Mouse (Mus musculus) cerebellum, adult (tissue): ENCODE data around the gene Dpysl5.
"Not testable (repeated sequence)": the region's sequence is repeated elsewhere in the genome, so short reads cannot be mapped to it uniquely, and the experiment has no call there.

ENCODE experiments used
- ATAC-seq: cut with Nextera tagmentation; 2 replicates; pipeline ENCODE4 v1.9.2; 2017; ENCODE audit warnings: mild to moderate bottlenecking, moderate library complexity, mixed read lengths; ENCODE audit not compliant: insufficient number of reproducible peaks, low FRiP score, low TSS enrichment

The Dpysl5 gene

DNA sequence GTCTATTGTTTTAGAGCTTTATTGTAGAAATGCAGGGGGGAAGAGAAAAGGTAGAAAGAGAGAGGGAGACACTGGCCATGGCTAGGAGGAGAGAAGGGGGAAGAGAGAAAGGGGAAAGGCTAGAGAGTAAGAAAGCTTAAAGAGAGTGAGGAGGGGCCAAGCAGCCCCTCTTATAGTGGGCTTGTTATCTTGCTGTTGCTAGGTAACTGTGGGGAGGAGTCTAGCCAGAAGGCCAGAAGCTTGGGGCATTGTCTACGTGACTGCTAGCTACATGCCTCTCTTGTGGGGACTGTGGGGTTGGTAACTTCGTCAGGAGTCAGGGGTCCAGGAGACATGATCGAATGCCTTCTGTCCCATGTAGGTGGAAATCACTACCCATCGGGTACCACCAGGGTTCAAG is 10.0 kb upstream of the Dpysl5 start:
- not testable (repeated sequence) for ATAC-seq

DNA sequence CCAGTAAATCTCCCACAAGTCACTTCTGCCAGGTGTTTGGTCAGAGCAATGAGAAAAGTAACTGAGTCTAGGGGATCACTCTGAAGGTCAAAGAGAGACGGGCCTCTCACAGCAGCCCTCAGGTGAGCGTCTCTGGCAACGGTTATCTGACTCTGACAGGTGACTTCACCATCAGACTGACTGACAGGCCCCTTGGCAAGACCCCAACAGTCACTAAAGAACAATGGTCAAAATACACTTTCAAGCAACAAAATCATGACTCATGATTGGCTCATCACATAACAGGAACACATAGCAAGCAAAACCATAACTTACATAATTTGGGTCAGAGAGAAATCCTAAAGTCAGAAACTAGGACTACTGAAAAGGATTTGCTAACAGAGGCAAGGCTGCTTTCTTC is 9.5 kb upstream of the Dpysl5 start:
- no peak for ATAC-seq

DNA sequence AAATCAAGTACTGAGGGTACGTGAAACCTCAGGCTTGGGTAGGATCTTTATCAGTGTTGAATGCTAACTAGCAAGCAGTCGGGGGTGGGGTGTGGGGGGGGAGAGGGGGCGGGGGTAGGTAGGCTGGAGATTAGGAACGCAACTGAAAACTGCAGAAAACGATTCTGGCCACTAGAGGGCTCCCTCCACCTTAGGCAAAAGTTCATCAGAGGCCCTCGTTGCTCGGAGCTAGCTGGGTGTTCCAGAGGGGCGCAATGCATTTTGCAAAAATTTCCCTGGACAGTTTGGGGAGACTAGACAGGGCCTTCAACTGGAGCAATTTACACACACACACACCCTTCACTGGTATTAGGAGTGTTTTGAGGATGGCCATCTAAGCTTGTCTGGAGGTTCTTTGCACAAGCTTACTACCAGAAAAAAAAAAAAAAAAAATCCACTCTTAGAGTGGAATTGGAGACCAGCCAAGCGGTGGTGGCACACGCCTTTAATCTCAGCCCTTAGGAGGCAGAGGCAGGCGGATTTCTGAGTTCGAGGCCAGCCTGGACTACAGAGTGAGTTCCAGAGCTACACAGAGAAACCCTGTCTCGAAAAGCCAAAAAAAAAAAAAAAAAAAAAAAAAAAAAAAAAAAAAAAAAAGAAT is 1.5 kb upstream of the Dpysl5 start:
- ATAC-seq: no peak

DNA sequence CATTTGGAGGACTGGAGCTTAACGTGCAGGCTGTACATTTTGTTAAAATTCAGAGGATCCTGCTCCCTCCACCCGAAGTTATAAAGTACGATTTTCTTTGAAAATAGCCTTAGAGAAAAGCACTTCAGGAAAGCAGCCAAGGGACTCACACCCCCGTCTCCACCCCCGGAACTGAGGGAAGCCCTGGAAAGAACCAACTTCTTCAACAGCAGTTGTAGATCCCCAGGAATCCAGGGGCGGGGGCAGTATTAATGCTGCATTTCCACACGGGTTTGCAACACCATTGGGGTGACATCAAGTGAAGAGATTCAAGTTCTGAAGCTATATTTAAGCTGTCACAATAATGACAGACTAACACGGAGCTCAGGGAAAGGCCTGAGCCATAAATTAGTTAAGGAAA is 878 bp upstream of the Dpysl5 start:
- no peak for ATAC-seq

DNA sequence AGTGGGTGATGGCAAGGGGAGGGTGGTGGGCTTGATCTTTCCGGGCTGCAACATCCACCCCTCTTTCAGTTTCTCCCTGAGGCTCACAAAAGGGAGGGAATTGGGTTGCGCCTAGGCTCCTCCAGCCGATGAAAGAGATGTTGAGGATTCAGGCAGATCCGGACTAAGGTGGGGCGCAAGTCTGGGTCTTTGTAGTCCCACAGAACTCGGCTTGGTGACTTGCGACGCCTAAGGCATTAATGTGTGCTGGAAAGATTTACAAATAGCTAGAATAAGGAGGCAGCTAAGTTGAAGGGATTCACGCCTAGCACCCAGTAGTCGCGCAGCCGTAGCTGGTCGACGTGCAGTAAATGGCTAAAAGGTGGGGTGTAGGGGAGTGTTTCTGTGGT is 632 bp downstream of the Dpysl5 start:
- ATAC-seq: no peak; the same call in 1 of the 2 replicates

DNA sequence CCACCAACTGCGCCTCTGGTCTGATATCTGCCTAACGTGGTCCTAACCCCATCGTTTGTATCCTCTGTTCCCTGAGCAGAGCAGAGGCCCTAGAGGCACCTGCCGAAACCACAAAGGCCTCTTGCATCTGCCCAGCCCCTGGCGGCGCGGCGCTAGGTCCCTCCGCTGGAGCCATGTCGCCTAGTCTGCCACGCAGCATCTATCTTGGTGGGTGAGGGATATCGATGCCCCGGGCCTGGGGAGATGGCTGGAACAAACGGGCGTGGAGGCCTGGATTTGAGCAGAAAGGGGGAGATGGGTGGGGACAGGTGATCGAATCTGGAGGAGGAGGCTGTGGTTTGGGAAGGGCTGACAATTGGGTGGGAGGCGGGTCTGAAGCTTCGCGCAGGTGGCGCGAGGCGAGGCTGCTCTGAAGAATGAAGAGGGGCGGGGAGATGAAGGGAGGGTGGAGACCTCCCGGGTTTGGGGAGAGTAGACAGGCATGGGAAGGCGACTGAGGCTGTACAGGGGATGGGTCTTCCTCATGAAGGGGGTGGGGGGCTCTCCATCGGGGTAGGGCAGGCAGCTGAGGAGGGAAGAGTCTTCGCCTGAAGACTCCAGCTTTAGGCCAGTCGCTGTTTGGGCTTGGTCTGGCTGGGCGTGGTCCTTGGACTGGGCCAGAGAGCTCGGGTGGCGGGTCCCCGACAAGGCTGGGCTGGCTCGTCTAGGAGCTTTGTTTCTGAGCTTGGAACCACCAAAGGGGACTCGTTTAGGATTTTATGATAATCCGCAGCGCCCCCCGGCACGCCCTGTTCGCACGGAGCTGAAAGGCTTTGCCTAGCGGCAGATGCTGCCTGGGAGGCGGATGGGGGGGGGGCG is 1.3 kb downstream of the Dpysl5 start:
- no peak; the same call in none of the 2 replicates for ATAC-seq

DNA sequence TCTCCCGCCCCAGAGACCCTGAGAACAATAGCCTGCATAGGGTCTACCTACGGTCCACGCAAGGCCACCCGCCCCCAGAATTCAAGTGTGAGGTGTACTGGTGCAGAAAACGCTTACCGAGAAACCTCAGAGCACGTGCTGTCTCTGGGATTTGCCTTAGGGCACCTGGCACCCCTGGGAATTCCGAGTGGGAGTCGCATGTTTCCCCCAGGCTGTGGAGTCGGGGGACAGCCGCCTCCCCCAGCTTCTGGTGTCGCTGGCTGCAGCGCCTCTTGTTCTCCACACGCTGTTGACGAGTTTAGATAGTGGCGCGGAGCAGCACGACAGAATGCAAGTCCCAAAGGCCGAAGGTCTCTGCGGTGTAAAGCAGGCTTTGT is 1.9 kb downstream of the Dpysl5 start:
- ATAC-seq: no peak

DNA sequence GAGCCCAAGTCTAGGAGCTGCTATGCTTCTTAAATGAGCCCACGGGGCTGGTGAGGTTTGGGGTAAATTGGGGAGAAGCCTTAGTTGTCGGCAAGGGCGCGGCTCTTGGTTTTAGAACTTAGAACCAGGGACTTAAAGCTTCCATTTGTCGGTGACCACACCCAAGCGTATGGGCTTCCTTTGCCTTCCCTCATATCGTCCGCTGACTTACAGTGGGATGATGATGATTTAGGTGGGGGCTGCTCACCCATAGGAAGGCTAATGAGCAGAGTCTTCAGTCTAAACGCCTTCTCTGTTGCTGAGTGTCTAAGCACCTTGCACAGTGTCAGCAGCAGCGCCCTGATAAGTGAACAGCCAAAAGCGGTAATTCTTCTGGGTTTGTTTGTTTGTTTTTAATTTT is 2.3 kb downstream of the Dpysl5 start:
- ATAC-seq: no peak

DNA sequence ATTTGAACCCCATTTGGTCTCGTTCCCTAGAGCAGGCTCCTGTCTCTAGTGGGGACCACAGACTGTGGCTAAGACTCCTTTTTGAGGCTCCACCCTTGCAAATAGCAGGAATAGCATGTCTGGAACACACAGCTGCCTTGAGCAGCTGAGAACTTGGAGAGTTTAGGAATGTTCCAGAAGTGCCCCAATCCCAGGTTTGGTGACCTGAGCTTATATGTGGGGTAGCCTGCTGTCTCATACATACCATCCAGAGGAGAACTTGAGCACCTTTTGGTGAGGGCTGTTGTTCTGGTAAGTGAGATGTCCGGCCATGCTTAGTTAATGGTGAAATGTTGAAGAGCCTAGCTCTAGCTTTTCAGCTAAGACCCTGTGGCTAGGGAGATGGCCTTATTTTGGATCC is 4.9 kb downstream of the Dpysl5 start:
- no peak for ATAC-seq

DNA sequence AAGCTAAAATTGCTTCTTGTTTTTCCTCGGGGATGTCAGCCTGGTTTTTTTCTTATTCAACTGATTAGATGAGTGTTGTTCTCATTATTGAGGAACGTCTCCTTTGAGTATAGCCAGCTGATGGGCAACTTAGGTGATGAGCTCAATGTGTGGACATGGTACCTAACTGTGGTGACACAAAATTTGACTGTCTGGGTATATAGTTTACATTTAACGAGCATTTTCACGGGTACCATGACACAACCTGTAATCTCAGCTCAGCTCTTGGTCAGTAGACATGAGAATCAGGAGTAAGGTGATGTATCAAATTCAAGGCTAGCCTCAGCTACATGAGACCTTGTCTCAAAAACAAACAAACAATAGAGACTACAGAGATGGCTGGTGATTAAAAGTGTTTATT is 6.1 kb downstream of the Dpysl5 start:
- ATAC-seq: no peak

DNA sequence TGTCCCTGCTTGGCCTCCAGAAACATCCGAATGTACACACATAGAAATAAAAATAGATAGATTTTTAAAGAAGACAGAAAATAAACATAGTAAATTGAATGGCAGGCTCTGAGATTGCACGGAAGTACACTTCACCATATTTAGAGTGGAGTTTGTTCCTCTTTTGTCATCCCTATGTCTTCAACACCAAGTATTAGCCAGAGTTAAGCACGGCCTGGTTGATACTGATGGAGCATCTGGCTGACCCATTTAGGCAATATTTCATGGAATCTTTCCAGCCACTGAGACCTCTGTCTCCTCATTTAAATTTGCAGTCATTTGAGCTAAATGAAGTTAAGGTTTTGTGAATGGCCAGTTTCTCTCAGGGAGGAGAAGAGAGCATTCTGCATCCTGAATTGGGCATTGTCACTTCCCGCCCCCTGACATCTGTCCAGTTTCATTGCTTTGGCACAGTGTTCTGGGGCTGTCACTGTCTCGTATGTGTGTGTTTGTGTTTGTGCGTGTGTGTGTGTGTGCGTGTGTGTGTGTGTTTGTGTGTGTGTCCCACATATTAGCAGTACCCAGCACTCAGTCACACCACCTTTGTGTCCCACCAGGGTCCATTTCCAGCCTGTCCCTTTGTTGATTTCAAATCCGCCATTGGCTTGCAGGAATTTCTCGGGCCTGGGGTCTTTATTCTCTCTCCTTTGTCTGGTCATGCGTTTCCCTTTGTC is 6.8 kb downstream of the Dpysl5 start:
- ATAC-seq: no peak

DNA sequence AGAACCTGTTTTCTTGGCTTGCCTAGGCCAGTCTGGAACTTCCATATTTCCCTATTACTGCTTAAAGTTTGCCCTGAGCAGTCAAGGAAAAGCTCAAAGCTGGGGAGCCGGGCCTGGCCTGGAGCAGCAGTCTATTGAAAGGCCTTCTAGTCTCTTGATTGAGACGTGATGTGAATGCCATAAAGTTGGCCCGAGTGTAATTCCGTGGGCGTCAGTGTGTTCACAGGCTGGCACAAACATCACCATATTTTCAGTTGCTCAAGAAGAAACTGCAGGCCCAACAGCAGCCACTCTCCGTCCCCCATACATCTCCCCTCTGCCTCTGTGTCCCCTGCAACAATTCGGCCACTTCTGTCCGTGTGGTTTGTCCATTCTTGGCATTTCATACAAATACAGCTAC is 10.6 kb downstream of the Dpysl5 start:
- ATAC-seq: no peak

DNA sequence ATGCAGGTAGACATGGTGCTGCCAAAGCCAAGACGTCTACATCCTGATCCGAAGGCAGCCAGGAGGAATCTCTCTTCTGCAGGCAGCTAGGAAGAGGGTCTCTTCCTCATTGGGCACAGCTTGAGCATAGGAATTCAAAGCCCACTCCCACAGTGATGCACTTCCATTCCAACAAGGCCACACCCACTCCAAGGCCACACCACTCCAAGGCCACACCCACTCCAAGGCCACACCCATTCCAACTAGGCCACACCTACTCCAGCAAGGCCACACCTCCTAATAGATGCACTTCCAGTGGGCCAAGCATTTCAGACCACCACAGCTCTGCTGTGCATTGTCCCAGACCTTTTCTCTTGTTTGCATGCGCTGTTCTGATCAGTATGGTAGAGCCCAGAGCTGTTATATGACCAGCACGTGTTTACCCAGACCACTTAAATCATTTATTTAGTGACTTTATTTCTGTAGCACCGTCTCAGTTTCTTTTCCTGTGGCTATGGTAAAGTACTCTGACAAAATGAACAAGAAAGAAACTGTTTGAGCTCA is 14.9 kb downstream of the Dpysl5 start:
- ATAC-seq: no peak

DNA sequence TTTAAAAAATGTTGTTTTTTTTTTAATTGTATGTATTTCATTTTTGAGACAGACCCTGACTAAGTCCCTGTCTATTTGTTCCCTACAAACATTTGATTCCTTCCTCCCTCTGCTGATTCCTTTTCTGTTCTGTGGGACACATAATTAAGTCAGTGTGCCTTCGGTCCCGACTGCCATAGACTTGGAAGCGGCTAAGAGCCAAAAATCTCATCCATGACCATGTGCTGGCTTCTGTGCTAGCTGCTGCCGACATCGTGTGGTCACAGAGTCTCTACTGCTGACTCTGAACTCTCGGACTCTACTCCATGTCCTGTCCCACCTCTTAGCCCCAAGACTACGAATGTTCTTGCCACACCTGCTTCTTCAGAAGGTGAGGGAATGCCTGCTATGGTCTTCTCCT is 21.1 kb downstream of the Dpysl5 start:
- no peak for ATAC-seq

DNA sequence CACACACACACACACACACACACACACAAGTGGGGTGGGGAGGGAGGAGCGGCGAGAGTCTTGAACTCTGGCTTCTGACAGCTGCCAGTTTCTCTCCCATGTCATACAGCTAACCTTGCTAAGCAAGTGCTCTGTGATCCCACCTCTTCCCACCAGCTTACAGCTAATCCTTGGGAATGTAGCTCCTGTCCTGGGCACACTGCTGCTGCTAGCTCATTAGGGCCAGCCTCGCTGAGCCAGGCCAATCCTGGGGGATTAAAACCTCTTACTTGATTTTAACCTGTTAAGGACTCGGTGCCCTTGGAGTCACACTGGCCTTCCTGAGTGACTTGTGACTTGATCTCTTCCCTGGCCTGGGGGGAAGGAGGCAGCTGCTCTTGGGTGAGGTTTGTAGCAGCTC is 23.3 kb downstream of the Dpysl5 start:
- ATAC-seq: no peak

DNA sequence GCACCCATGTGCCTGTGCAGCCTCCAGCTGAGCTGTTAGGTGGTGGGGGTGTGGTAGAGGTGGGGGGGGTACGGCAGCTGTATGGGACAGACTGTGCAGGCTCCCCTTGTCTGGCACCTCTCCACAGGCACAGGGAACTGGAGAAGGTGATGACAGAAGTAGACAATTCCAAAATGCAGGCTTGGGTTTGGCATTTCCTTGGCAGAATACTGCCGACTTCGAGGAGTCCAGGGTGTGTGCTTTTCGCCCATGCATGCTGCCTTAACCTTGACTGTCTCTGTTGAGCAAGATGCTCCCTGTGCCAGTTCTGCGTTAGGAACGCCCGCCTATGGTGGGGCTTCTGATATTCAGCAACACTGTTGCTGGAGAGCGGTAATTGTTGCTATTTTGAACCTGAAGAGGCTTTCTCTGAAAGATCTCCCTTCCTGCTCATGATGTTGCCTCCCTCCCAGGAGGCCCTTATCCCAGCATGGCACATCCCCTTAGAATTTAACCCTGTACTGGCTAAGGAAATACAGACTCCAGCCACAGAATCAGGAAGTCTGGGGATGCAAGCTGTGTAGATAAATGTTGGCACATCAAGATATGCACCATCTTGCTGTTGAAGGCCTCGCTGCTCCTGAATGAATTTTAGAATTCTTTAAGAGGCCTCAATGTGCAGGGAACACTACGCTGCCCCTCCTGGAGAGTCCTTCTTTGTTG is 26.9 kb downstream of the Dpysl5 start:
- no peak for ATAC-seq

DNA sequence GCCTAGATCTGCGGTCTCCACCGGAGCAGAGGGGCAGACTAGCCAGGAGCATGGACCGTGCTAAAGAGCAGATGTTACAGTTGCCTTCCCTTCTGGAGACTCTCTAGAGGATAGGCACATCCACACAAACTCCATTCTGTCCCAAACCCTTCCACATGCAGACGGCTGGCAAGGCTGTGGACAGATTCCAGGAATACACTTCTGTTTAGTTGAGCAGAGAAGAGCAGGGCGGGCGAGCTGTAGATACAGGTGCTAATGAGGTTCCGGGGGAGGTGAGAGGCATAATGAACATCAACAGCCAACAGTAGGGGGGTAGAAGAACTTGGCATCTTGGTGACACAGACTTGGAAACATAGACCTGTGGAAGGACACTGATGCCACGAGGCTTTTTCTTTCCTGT is 28.2 kb downstream of the Dpysl5 start:
- ATAC-seq: no peak

DNA sequence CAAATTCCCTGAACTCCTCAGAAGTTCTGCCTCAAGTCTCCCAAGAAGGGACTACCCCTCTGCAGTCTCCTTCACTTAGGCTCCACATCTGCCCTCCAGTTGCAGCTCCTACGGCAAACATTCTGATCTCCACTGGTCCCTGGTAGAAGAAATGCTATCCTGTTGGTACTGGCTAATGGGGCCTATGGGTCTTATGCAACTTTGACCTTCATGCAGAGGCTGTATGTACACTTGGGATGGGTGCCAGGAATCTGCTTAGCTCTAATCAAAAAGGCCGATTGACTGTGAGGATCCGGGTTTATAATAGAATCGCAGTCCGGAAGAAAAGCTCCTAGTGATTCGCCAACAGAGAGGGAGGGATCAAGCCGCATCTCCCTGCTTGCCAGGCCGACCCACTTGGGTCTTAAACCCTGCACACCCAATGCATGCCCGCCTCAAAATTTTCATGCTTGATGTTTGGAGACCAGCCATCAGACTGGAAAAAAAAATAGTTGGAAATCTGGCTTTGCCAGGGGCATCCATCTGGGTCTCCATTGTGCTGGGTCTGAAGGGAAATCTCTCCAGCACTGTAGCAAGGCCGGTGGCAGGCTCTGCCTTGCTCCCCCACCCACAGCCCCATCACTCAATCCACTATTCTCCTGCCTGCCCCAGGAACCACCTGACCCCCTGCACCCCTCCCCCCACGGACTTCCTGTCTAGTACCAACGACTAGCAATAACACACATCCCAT is 38.4 kb downstream of the Dpysl5 start:
- ATAC-seq: no peak

DNA sequence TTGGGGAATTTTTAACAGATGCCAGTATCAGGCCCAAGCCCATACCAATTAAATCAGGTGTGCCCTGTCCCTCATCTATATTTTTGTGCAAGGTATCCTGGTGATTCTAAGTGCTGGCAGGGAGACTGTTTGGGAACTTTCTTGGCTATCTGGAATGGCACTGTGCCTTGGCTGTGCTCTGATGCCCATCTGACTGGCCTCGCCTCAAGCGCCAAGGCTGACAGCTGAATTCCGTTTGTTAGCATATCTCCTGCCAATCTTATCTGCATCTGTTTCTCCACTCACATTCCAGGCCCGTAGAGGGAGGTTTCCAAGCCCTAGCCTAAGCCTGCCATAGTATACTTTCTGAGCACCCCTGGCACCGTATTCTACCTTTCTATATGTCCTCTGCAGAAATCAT is 39.7 kb downstream of the Dpysl5 start:
- ATAC-seq: no peak

DNA sequence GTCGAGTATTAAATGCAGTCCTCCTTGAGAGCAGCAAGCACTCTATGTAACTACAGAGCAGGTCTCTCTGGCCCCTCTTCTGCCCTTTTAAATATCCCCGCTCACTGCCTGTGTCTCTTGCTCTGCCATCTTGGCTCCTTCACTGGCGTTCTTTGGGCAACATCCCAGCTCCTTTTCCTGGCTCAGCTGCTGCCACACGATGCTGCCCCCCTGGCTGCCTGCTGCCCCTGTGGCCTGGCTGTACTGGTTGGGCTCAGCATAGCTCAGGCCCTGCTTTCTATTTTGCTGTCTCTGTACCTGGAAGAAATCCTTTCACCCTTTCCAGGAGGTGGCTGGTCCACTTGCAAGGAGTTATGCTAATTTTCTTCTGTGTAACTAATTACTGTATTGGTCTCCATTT is 41.8 kb downstream of the Dpysl5 start:
- no peak for ATAC-seq
